Mouse (Mus musculus) monocyte, adult 5-6 weeks (primary cell): ENCODE results near the gene Tead1. TPM values are rescaled to one million over a fixed set of nuclear protein-coding genes. Genes with fewer than 3 reads are reported as not detected.
"Not testable (repeated sequence)": the region's sequence is repeated elsewhere in the genome, so short reads cannot be mapped to it uniquely, and the experiment has no call there.

ENCODE experiments used
- ATAC-seq: fragments of 153-309, 156-312 bp; replicated peaks from 2 replicates; pipeline ENCODE4 v1.8.0; 2017; ENCODE audit warnings: mild to moderate bottlenecking; ENCODE audit not compliant: low TSS enrichment, insufficient number of reproducible peaks, severe bottlenecking, poor library complexity, low FRiP score
- total RNA-seq: library from RNA; stranded (forward); fragments of 200-1000, 200-491, 200-594 nt; gene quantifications from 3 replicates; pipeline ENCODE4 v1.2.3, GENCODE M21; 2017

The Tead1 gene
- total RNA-seq, 1 experiment from 2014 or later: not detected

DNA sequence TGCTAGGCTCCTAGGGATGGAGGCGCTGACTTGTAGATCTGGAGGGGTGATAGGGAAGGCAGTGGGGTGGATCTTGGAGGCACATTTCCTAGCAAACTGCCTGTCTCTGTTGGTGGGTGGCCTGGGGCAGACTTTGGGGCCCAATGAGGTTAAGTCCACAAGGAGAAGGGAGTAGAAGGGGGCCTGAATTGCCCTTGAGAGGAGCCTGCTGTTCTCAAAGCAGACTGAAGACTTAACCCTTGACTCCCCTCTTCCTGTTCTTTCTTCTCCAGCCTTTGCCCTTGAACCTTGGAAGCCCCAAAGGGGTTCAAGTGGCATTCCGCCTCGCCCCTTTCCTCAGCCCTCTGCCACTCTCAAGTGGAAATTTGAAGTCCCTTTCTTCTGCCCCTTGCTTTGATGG, 244.6 kb downstream of the Tead1 start:
- no peak for ATAC-seq

DNA sequence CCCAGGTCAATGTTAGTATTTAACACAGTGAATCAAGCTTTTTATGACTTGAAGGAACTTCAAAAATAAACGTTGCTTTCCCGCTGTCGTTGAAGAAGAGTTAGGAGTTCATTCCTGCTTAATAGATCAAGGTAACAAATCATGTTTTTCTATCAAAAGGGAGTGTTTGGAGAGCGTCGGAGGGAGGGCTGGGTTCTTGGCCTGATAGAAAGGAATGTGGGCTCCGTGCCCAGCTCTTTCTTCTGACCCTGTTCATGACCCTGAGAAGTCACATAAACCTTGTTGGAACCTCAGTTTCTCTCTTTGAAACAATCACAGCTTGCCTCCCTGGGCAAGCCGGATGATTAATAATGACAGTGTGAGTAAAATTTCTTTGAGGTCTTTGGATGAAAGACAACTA, 251.6 kb downstream of the Tead1 start:
- no peak for ATAC-seq

DNA sequence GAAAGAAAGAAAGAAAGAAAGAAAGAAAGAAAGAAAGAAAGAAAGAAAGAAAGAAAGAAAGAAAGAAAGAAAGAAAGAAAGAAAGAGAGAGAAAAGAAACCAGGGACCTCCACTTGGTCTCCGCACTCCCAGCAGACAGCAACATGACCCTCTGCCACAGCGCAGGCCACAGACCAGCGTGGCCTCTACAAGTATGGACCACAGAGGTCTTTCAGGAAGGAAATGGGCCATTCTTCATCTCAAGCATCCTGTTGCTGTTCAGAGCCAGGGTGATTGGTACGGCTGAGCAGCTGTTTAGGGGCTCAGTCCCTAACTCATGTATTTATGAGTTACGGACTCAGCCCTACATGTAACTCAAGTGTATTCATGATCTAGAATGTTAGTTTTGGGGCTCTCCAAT, 256.8 kb downstream of the Tead1 start:
- not testable (repeated sequence) for ATAC-seq

DNA sequence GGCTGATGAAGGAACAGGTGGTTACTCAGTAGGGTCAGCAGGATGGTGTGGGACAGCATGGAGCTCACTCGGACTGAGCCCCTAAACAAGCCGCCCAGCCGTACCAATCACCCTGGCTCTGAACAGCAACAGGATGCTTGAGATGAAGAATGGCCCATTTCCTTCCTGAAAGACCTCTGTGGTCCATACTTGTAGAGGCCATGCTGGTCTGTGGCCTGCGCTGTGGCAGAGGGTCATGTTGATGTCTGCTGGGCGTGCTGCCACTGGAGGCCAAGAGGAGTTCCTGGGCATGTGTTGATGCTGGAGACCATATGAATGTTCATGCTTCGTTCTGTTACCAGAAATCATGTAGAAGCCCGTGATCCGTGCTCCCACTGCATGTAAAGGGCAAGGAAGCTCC, 258.0 kb downstream of the Tead1 start:
- no peak for ATAC-seq

DNA sequence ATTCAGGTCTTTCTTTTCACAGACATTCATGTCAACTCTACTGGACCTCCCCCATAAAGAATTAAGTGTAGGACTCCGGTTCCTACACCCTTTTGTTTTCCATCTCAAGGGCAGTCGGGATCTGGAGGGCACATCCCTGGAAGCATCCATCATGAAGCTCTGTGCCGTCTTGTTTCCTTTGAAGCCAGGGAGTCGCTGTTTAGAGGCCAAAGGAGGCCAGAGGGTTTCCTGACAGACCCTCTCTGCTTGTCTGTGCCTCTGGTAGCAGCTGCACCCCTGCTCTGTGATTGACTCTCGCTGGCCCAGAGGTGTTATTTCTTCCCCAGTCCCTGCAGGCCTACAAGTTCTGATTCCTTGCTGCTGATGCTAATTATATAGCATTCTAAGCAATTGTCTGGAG, 259.8 kb downstream of the Tead1 start:
- ATAC-seq: no peak

DNA sequence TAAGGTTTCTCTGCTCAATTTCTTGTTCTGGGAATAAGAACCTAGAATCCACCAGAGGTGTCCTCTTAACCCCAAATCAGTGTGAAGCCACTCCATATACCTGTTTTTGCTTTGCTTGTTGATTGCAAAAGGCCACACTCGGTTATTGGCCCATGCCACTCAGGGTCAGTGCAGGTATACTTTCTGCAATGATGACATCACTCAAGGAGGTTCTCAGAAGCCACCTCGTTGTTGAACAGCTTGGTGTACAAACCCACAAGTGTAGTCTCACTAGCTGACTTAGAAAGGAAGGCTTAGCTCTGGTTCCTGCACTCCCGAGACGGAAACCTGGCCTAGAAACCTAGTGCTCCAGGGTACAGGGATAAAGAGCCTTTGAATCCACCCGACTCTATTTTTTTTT, 263.4 kb downstream of the Tead1 start:
- ATAC-seq: no peak

DNA sequence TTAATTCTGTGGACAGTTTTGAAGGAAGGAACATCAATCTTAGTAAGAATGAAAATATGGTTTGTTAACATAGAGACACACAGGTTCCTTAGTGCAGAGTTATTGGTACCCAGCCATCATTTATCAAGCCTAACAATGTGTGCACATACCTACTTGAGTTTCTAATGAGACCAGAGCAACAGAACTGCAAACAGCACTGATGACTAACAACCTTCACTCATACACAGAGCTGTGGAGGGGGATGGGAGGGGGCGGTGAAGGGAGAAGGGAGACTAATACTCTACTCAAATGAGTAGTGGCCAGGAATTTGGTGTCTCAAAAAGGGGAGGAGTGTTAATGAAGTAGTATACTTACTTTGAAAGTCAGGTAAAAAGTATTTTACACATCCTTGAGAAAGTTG, 263.9 kb downstream of the Tead1 start:
- ATAC-seq: no peak

DNA sequence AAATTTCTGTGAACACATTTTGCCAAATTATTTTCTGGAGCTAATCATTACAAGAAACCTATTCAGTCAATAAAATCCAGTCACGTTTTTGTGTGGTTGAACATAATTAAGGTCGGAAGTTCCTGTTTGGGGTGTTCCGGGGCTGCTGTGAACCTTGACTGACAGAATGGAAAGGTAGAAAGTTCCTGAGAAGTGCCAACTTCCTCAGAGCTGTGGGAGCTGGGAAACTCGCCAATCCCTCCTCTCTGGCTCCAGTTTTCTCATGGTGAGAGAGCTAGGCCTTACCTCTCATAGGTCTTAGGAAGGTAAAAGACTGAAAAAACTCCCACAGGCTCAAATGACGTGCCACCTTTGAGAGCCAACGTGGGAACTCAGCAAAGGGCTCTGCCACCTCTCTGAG, 267.6 kb downstream of the Tead1 start:
- no peak for ATAC-seq

DNA sequence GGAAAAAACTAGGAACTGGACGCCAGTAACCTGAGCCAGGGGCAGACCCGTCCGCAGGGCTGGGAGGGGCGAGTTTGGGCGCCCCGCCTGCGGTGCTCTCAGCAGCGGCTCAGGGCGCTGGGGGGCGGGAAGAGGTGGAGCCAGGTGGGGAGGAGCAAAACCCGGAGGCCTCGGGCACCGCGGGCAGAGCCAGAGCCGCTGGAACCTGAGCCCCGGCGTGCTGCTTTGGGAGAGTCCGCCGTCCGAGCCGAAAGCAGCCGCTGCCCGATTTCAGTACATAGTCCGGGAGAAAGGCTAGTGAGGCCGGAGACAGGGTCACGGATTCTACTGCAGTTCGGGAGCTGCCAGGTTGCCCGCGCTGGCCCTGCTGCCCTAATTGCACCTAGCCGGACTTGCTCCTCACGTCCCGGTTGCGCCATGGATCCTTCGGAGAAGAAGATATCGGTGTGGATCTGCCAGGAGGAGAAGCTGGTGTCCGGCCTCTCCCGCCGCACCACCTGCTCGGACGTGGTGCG, 274.7 kb downstream of the Tead1 start, which contains the start of gene Rassf10:
TSS of gene Rassf10 (plus strand) at position 186 of the 515 bp plus-strand sequence.
- ATAC-seq: no peak

DNA sequence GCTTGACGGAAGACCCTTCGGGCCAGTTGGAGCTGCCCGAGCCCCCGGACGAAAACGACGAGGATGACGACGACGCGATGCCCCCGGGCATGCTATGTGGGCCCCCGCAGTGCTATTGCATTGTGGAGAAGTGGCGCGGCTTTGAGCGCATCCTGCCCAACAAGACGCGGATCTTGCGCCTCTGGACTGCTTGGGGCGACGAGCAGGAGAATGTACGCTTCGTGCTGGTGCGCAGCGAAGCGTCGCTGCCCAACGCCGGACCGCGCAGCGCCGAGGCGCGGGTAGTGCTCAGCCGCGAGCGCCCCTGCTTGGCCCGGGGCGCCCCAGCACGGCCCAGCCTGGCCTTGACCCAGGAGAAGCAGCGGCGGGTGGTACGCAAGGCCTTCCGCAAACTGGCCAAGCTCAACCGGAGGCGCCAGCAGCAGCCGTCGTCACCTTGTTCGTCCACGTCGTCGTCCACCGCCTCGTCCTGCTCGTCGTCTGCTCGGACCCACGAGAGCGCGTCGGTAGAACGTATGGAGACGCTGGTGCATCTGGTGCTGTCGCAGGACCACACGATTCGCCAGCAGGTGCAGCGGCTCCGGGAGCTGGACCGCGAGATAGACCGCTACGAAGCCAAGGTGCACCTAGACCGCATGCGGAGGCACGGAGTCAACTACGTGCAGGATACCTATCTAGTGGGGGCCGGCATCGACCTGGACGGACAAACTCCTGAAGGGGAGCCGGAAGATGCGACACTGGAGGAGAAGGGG, 275.4 kb downstream of the Tead1 start:
- 0 out of 2 replicates have a peak, but pooled peaks have one; percentile 35 for ATAC-seq

DNA sequence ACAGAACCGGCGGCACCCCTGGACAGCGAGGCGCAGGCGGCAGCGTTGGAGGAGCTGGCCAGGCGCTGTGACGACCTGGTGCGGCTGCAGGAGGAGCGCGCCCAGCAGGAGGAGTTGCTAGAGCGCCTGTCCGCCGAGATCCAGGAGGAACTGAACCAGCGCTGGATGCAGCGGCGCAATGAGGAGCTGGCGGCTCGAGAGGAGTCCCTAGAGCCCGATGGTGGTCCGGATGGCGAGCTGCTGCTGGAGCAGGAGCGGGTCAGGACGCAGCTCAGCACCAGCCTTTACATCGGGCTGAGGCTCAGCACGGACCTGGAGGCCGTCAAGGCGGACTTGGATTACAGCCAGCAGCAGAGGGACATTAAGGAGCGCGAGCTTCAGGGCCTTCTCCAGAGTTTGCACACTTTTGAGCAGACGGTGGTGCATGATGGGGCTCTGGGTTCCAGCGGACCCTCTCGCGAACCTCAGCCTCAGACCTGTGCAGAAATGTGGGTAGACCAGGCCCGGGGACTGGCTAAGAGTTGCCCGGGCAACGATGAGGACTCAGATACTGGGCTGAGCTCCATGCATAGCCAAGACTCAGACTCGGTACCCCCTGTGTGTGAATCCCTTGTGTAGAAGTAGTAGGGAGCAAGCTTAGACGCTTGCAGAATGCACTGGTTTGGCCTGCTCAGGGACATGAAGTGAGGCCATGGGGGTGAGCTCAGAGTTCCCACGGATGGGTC, 276.1 kb downstream of the Tead1 start:
- ATAC-seq: no peak

DNA sequence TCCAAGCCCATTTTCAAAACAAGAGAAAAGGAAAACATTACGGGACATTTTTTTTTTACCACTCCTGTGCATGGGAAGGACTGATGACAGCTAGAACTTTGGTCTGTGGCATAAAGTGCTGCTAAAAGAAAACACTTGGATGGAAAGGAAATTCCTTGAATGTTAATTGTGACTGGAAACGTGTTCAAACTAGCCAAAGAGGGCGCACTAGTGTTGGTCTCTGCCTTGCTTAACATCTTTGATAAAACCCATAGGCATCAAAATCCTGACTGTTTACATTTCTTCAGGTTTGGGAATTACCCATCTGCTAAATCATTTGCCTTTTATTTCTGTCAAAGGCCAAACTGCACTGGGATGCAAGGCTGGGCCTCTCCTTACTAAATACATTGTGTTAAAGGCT, 276.8 kb downstream of the Tead1 start:
- no peak for ATAC-seq
